Mouse (Mus musculus): ENCODE results near the gene Pfkfb1. TPM values are rescaled to one million over a fixed set of nuclear protein-coding genes. Genes with fewer than 3 reads are reported as not detected.

Pfkfb1 gene
- polyA plus RNA-seq, 1 experiment from 2014 or later, result 11.1 TPM

GRCm38 (mm10) chrX:150594176-150594575 is 6.1 kb downstream of the Pfkfb1 start:
- DNase-seq (ENCODE audit: low spot score), result no peak
- Histone ChIP-seq H3K27me3 (ENCODE audit: low read depth, poor library complexity, severe bottlenecking) (peaks cover 64% of the 10 kb centered on the region), H3K9me3 (replicated peaks) (no peaks in the 10 kb centered on the region), H3K4me1 (no peaks in the 10 kb centered on the region), H3K36me3 (no peaks in the 10 kb centered on the region), H3K27ac (no peak overlapping the region), H3K4me3 (no peak overlapping the region)
- 84% methylated on average over 3 of the region's 3 CpGs for WGBS

GRCm38 (mm10) chrX:150595016-150595760 is 7.2 kb downstream of the Pfkfb1 start:
- H3K9me3 ChIP-seq (replicated peaks), result no peaks in the 10 kb centered on the region
- no peak overlapping the region for H3K4me3 ChIP-seq
- H3K4me1 ChIP-seq, result no peaks in the 10 kb centered on the region
- no peak for DNase-seq (ENCODE audit: low spot score)
- peaks cover 60% of the 10 kb centered on the region for H3K27me3 ChIP-seq (ENCODE audit: low read depth, poor library complexity, severe bottlenecking)
- H3K27ac ChIP-seq, result no peak overlapping the region
- 86% methylated on average over 9 of the region's 9 CpGs for WGBS
- no peaks in the 10 kb centered on the region for H3K36me3 ChIP-seq

GRCm38 (mm10) chrX:150598882-150599281 is 10.9 kb downstream of the Pfkfb1 start:
- WGBS, result 90% methylated on average over 2 of the region's 2 CpGs
- H3K4me1 ChIP-seq, result no peaks in the 10 kb centered on the region
- H3K4me3 ChIP-seq, result no peak overlapping the region
- H3K36me3 ChIP-seq, result no peaks in the 10 kb centered on the region
- peaks cover 29% of the 10 kb centered on the region for H3K27me3 ChIP-seq (ENCODE audit: low read depth, poor library complexity, severe bottlenecking)
- DNase-seq (ENCODE audit: low spot score), result no peak
- H3K27ac ChIP-seq, result no peak overlapping the region
- H3K9me3 ChIP-seq (replicated peaks), result no peaks in the 10 kb centered on the region

- no peaks in the 10 kb centered on the region for H3K4me1 ChIP-seq
- no peak for DNase-seq (ENCODE audit: low spot score)
- H3K4me3 ChIP-seq, result no peak overlapping the region
- no peaks in the 10 kb centered on the region for H3K9me3 ChIP-seq (replicated peaks)
- H3K27ac ChIP-seq, result no peak overlapping the region
- 50% methylated on average over 1 of the region's 1 CpGs for WGBS
- no peaks in the 10 kb centered on the region for H3K36me3 ChIP-seq
- peaks cover 23% of the 10 kb centered on the region; the same call in 1 of the 2 replicates for H3K27me3 ChIP-seq (ENCODE audit: low read depth, poor library complexity, severe bottlenecking)
Measured at GRCm38 (mm10) chrX:150636421-150636820, 48.4 kb downstream of the Pfkfb1 start.

GRCm38 (mm10) chrX:150656122-150656907 is 68.3 kb downstream of the Pfkfb1 start:
- Histone ChIP-seq H3K9me3 (replicated peaks) (no peaks in the 10 kb centered on the region), H3K4me3 (peak overlapping the region; percentile 60), H3K27ac (peak overlapping the region; percentile 80), H3K36me3 (peaks cover 43% of the 10 kb centered on the region), H3K27me3 (ENCODE audit: low read depth, poor library complexity, severe bottlenecking) (peaks cover 71% of the 10 kb centered on the region), H3K4me1 (no peaks in the 10 kb centered on the region)
- peak; percentile 36 for DNase-seq (ENCODE audit: low spot score)
- 44% methylated on average over 22 of the region's 44 CpGs for WGBS

- WGBS, result 21% methylated on average over 37 of the region's 37 CpGs
- H3K4me1 ChIP-seq, result no peaks in the 10 kb centered on the region
- H3K36me3 ChIP-seq, result peaks cover 34% of the 10 kb centered on the region
- H3K9me3 ChIP-seq (replicated peaks), result no peaks in the 10 kb centered on the region
- peak within 1 kb of the TSS; percentile 60 for H3K4me3 ChIP-seq
- peak; percentile 82 for DNase-seq (ENCODE audit: low spot score)
- H3K27me3 ChIP-seq (ENCODE audit: low read depth, poor library complexity, severe bottlenecking), result peaks cover 70% of the 10 kb centered on the region
- peak within 1 kb of the TSS; percentile 80 for H3K27ac ChIP-seq
Measured at GRCm38 (mm10) chrX:150656908-150657796, 69.1 kb downstream of the Pfkfb1 start, which contains the start of gene Tro. TSS of gene Tro (minus strand) at chrX:150657583.

- peaks cover 65% of the 10 kb centered on the region for H3K27me3 ChIP-seq (ENCODE audit: low read depth, poor library complexity, severe bottlenecking)
- 0 out of 2 replicates have a peak overlapping the region, but pooled peaks have one; percentile 60 for H3K4me3 ChIP-seq
- no peaks in the 10 kb centered on the region for H3K4me1 ChIP-seq
Measured at GRCm38 (mm10) chrX:150657797-150658118, 69.7 kb downstream of the Pfkfb1 start.

GRCm38 (mm10) chrX:150662809-150663208 is 74.8 kb downstream of the Pfkfb1 start:
- Histone ChIP-seq H3K4me3 (no peak overlapping the region), H3K9me3 (replicated peaks) (no peaks in the 10 kb centered on the region), H3K27ac (no peak overlapping the region), H3K4me1 (no peaks in the 10 kb centered on the region), H3K27me3 (ENCODE audit: low read depth, poor library complexity, severe bottlenecking) (peaks cover 60% of the 10 kb centered on the region; the same call in 1 of the 2 replicates), H3K36me3 (no peaks in the 10 kb centered on the region)
- 37% methylated on average over 4 of the region's 4 CpGs for WGBS
- DNase-seq (ENCODE audit: low spot score), result no peak

More at GRCm38 (mm10) chrX:150657797-150658118, 69.7 kb downstream of the Pfkfb1 start:
- 32% methylated on average over 3 of the region's 3 CpGs for WGBS
- no peaks in the 10 kb centered on the region for H3K9me3 ChIP-seq (replicated peaks)
- no peak for DNase-seq (ENCODE audit: low spot score)
- no peak overlapping the region for H3K27ac ChIP-seq
- peaks cover 28% of the 10 kb centered on the region for H3K36me3 ChIP-seq

GRCm38 (mm10) chrX:150677505-150677904 is 89.5 kb downstream of the Pfkfb1 start:
- Histone ChIP-seq H3K4me1 (no peaks in the 10 kb centered on the region), H3K27me3 (ENCODE audit: low read depth, poor library complexity, severe bottlenecking) (peaks cover 21% of the 10 kb centered on the region; the same call in 1 of the 2 replicates), H3K36me3 (no peaks in the 10 kb centered on the region), H3K27ac (no peak overlapping the region), H3K4me3 (no peak overlapping the region), H3K9me3 (replicated peaks) (no peaks in the 10 kb centered on the region)
- 58% methylated on average over 1 of the region's 1 CpGs for WGBS
- DNase-seq (ENCODE audit: low spot score), result no peak

Small RNA genes lying within 50 kb of the gene (microRNA-seq; reads per million reads assigned to microRNA genes)
- gene Mir3620, result not detected

Other genes with a start within 250 kb of the Pfkfb1 start
- gene Tmem29, start 129.1 kb upstream of the Pfkfb1 start, polyA plus RNA-seq (2016; fragmentation: Nextera tagmentation; extraction: Ambion mirVana), result 41.4 and 45.7 TPM in 2 replicates
- 44.8 and 58.6 TPM in 2 replicates for gene Alas2, start 40.9 kb upstream of the Pfkfb1 start, polyA plus RNA-seq (2016; fragmentation: Nextera tagmentation; extraction: Ambion mirVana)
- 32.7 and 35.8 TPM in 2 replicates for gene Apex2, start 1.6 kb downstream of the Pfkfb1 start, polyA plus RNA-seq (2016; fragmentation: Nextera tagmentation; extraction: Ambion mirVana)
- 35.0 and 40.7 TPM in 2 replicates for gene Tro, start 69.4 kb downstream of the Pfkfb1 start, polyA plus RNA-seq (2016; fragmentation: Nextera tagmentation; extraction: Ambion mirVana)
- 308 and 438 TPM in 2 replicates for gene Maged2, start 226.1 kb downstream of the Pfkfb1 start, polyA plus RNA-seq (2016; fragmentation: Nextera tagmentation; extraction: Ambion mirVana)

Data from limb, embryonic 10.5 days (tissue).